Mouse (Mus musculus) bone marrow macrophage, adult 2 months (primary cell): Measurements from ENCODE around the gene Apopt1. TPM values are rescaled to one million over a fixed set of nuclear protein-coding genes. Genes with fewer than 3 reads are reported as not detected.
A peak's percentile ranks its signal among the peaks of the same experiment; 100 is the strongest.
"Not testable (repeated sequence)": the region's sequence is repeated elsewhere in the genome, so short reads cannot be mapped to it uniquely, and the experiment has no call there.

Source experiments
- H3K27ac ChIP-seq: 2 replicates; pipeline ENCODE4 v1.5.1; 2012; ENCODE audit warnings: low read depth, low read length; ENCODE audit not compliant: insufficient read depth
- H3K4me1 ChIP-seq: 2 replicates; pipeline ENCODE4 v1.6.1; 2012; ENCODE audit warnings: low read length; ENCODE audit not compliant: control insufficient read depth, insufficient read depth
- H3K4me3 ChIP-seq: 2 replicates; pipeline ENCODE4 v1.5.1; 2012; ENCODE audit warnings: mild to moderate bottlenecking, low read length, moderate library complexity; ENCODE audit not compliant: insufficient read depth
- CTCF ChIP-seq: IDR thresholded peaks from 2 replicates; pipeline ENCODE4 v1.5.1; 2012; ENCODE audit warnings: low read depth, mild to moderate bottlenecking, low read length, moderate library complexity
- POLR2A ChIP-seq: IDR thresholded peaks from 2 replicates; pipeline ENCODE4 v1.6.1; 2012; ENCODE audit warnings: mild to moderate bottlenecking, low read depth, low read length, borderline replicate concordance
- polyA plus RNA-seq: library from polyadenylated mRNA; stranded (reverse); fragments of >200 nt; gene quantifications from 2 replicates; pipeline ENCODE4 v1.2.4, GENCODE M21; 2012; ENCODE audit not compliant: missing spikeins, insufficient read depth, insufficient read length

Gene Apopt1
- polyA plus RNA-seq, 1 experiment: 34.5 TPM

DNA sequence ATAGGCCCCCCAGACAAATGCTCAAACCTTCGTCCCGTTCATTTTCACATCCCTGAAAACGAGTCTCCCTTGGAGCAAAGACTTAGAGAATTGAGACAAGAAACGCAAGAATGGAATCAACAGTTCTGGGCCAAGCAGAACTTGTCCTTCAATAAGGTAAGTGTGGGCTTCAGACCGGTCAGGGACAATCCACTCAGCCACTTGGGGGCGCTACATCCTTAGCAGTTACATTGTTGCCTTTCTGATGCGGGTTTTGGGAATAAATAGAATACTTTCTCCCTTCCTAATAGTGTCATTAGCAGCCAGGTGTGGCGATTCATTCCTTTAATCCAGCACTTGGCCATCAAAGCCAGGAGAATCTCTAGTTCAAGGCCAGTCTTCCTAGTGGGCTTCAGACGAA, 9.6 kb downstream of the Apopt1 start:
- TF ChIP-seq POLR2A (no peak), CTCF (peak; percentile 32; the same call in 1 of the 2 replicates)
- Histone ChIP-seq H3K4me1 (peaks cover 7% of the 10 kb centered on the region), H3K27ac (no peak overlapping the region), H3K4me3 (no peak overlapping the region)

GRCm38 (mm10) chr12:111724638-111725337, 11.7 kb downstream of the Apopt1 start:
- TF ChIP-seq POLR2A (no peak), CTCF (no peak)
- H3K4me1 ChIP-seq: peaks cover 7% of the 10 kb centered on the region
- no peak overlapping the region for H3K4me3 ChIP-seq
- no peak overlapping the region for H3K27ac ChIP-seq

DNA sequence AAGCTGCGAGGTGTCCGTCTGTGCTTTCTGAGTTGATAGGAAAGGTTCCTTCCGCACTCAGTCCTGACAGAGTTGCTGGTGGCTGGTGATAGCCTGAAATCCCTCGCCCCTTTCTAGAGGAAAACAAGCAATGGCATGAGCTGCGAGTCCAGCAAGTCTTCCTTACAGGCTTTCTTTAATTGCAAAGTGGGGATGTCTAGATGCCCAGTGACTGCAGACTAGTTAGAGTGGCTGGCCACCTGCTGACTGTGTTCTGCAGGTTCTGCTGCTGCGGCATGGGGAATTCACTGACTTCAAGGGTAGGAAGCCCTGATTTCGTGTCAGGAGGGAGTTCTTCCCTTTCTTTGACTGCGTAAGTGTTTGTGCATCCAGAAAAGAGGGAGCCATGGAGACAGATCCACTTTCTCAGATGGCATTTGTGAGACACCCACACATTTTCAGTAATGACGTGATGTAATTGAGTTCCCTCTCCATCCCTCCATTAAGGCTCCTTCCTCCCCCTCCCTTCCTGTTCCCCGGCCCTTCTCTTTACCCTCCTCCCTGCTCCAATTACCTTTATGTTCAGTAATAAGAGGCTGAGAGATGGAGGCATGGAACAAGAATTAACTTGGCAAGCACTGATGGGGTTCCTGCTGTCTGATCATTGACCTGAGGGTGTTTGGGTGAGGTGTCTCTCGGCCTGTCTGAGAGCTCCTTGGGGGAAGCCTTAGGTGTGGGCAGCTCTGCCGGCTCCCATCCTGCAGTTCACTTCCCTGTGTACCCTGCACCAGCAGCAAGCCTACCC, 12.5 kb downstream of the Apopt1 start:
- TF ChIP-seq CTCF (no peak), POLR2A (no peak)
- Histone ChIP-seq H3K4me1 (peaks cover 7% of the 10 kb centered on the region), H3K4me3 (no peak overlapping the region), H3K27ac (no peak overlapping the region)

DNA sequence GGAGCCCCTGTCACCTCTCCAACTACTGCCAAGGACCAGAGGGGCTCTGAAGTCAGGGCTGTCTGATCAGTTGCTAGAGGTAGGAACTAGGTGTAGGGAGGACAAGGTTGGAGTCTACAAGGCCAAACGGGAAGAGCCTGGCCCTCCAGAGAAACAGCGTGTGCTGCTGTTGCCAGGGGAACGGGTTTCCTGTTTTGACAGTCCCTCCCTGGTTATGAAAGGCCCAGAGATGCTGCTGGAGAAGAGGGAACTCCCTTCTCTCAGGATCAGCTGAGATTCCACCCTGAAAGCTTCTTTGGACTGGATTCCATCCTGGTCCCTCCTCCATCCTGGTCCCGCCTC, 13.0 kb downstream of the Apopt1 start:
- H3K4me3 ChIP-seq: no peak overlapping the region
- no peak overlapping the region for H3K27ac ChIP-seq
- peaks cover 7% of the 10 kb centered on the region for H3K4me1 ChIP-seq
- TF ChIP-seq CTCF (no peak), POLR2A (no peak)

GRCm38 (mm10) chr12:111727956-111728355, 14.9 kb downstream of the Apopt1 start:
- Histone ChIP-seq H3K4me3 (no peak overlapping the region), H3K27ac (no peak overlapping the region), H3K4me1 (peaks cover 10% of the 10 kb centered on the region)
- TF ChIP-seq CTCF (no peak), POLR2A (no peak)

DNA sequence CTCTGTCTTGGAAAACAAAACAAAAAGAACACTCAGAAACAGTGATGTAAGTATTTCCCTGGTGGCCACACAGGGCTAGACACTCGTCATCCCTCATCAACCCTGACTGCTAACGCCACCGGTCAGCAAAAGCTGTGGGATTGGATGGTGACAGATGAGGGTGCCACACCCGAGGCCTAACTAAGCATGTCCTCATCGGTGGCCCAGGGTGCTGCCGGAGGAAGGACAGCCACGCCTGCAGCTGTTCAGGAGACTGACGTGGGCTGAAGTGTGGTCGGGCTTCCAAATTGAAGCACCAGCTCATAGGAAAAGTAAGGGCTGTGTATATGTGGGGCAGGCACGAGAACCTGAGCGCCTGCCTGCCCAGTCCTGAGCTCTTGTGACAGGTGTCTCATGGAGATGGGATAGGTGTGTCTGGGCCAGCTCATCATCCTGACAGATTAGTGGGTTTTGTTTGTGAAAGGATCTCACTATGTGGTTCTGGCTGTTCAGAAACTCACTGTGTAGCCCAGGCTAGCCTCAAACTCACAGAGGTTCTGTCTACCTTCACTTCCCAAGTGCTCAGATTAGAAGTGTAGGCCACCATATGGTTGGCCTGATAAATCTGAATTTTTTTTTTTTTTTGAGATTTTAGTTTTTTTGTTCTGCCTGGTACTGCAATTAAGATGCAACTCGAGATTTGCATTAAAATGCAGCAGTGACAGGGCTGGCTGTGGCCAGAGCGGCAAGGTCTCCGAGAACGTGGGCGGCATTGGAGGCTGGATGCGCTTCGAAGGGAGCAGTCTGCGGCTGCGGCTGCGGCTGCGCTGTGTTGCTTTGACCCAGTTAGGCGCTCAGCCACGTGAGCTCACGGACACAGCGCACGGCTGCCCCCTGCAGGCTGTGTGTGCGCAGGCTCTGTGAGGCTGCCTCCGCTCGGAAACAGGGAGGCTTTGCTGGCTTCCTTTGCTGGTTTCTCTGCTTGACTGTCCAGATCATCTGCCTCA, 19.1 kb downstream of the Apopt1 start:
- TF ChIP-seq POLR2A: no peak
- peak; percentile 22; the same call in 1 of the 2 replicates for TF ChIP-seq CTCF
- H3K4me3 ChIP-seq: no peak overlapping the region
- peaks cover 3% of the 10 kb centered on the region; the same call in 1 of the 2 replicates for H3K4me1 ChIP-seq
- H3K27ac ChIP-seq: no peak overlapping the region

- Histone ChIP-seq H3K4me1 (peaks cover 3% of the 10 kb centered on the region; the same call in 1 of the 2 replicates), H3K27ac (no peak overlapping the region), H3K4me3 (no peak overlapping the region)
- no peak for TF ChIP-seq CTCF
- no peak for TF ChIP-seq POLR2A
Observed at GRCm38 (mm10) chr12:111732921-111733320, 19.9 kb downstream of the Apopt1 start.

DNA sequence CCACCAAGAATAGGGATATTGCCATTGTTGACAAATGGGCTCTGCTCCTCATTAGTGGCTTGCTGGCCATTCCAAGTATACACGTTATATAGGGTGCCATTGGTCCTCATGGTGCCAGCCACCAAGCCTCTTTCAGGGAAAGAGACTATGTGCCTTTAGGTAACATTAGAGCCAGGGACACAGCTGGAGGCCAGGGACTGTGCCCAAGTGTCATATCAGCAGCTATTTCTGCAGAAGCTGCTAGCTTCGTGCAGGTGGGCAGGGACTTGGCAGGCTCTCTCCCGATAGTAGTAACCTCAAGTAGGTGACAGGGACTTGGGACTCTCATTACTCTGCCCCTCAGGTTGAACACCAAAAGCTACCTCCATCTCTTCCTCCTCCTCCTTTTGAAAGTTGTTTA, 21.9 kb downstream of the Apopt1 start:
- Histone ChIP-seq H3K4me1 (peaks cover 3% of the 10 kb centered on the region; the same call in 1 of the 2 replicates), H3K27ac (no peak overlapping the region), H3K4me3 (no peak overlapping the region)
- TF ChIP-seq CTCF (no peak), POLR2A (no peak)

DNA sequence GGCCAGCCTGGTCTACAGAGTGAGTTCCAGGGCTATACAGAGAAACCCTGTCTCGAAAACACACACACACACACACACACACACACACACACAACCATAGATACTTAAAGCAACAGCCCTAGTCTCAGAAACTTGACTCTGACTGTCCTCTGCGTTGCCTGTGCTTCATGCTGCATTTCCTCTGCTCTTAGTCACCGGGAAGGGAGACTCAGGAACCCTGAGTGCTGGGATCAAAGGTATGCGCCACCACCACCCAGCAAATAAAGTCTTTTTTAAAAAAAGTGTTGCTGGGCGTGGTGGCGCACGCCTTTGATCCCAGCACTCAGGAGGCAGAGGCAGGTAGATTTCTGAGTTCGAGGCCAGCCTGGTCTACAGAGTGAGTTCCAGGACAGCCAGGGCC, 23.6 kb downstream of the Apopt1 start:
- not testable (repeated sequence) for H3K4me1 ChIP-seq, H3K27ac ChIP-seq, H3K4me3 ChIP-seq
